Mouse (Mus musculus): Measurements from ENCODE around the gene Rag1. TPM values are rescaled to one million over a fixed set of nuclear protein-coding genes. Genes with fewer than 3 reads are reported as not detected.

The Rag1 gene
- not detected for polyA plus RNA-seq (2014; fragmentation: Illumina TruSeq; extraction: RNeasy Lipid Tissue Mini Kit (QIAGEN cat#74804); ENCODE audit: low read depth, low replicate concordance)

GRCm38 (mm10) chr2:101649114-101649671 is at the start of gene Rag1, which contains the start of gene B230118H07Rik:
TSS of gene Rag1 (minus strand) at chr2:101649501.
TSS of gene B230118H07Rik (minus strand) at chr2:101649532.

GRCm38 (mm10) chr2:101678236-101679021 is 29.1 kb upstream of the Rag1 start, which contains the start of gene Traf6:
TSS of gene Traf6 (plus strand) at chr2:101678429.

GRCm38 (mm10) chr2:101624526-101624925 is 24.8 kb downstream of the Rag1 start, which contains the start of gene Rag2:
TSS of gene Rag2 (plus strand) at chr2:101624718.

Other genes starting within 250 kb of the Rag1 start
- gene Rag2, start 24.8 kb downstream of the Rag1 start, polyA plus RNA-seq (2014; fragmentation: Illumina TruSeq; extraction: RNeasy Lipid Tissue Mini Kit (QIAGEN cat#74804); ENCODE audit: low read depth, low replicate concordance): not detected
- gene B230118H07Rik, start within 50 bp of the Rag1 start, polyA plus RNA-seq (2014; fragmentation: Illumina TruSeq; extraction: RNeasy Lipid Tissue Mini Kit (QIAGEN cat#74804); ENCODE audit: low read depth, low replicate concordance): 48.9 TPM
- 12.2 TPM for gene Traf6, start 28.9 kb upstream of the Rag1 start, polyA plus RNA-seq (2014; fragmentation: Illumina TruSeq; extraction: RNeasy Lipid Tissue Mini Kit (QIAGEN cat#74804); ENCODE audit: low read depth, low replicate concordance)
- gene Prr5l, start 233.5 kb upstream of the Rag1 start, polyA plus RNA-seq (2014; fragmentation: Illumina TruSeq; extraction: RNeasy Lipid Tissue Mini Kit (QIAGEN cat#74804); ENCODE audit: low read depth, low replicate concordance): 5.1 TPM
- gene Commd9, start 236.7 kb upstream of the Rag1 start, polyA plus RNA-seq (2014; fragmentation: Illumina TruSeq; extraction: RNeasy Lipid Tissue Mini Kit (QIAGEN cat#74804); ENCODE audit: low read depth, low replicate concordance): 38.7 TPM

Measured in adipose tissue, adult 10 weeks (tissue).